Comparison of ENCODE assay signal across 14 mouse cellular contexts in genomic region chr13:73736943-73737342, GRCm38 (mm10). TPM values are rescaled to one million over a fixed set of nuclear protein-coding genes. Genes with fewer than 3 reads are reported as not detected.
A peak's percentile ranks its signal among the peaks of the same experiment; 100 is the strongest.
DNase-seq lines count a peak whose midpoint lies in the region; ATAC-seq lines count a peak whose summit lies in the region.
"Had no signal": no experiment of that assay in that cellular context is flagged by ENCODE, and none has a peak within 500 bp of the region (broad histone marks: within the 10 kb centered on the region; RNA-seq: fewer than 3 reads in every experiment).

No protein-coding gene starts in this region.

- no peak overlapping the region for H3K4me2 ChIP-seq in midbrain, embryonic 13.5 days (replicated peaks)
- H3K4me2 ChIP-seq: liver, embryonic 13.5 days had no signal

- H3K4me1 ChIP-seq in midbrain, embryonic 13.5 days (replicated peaks), result peaks cover 9% of the 10 kb centered on the region

- H3K9ac ChIP-seq in midbrain, embryonic 13.5 days (replicated peaks), result no peak overlapping the region
- H3K9ac ChIP-seq: liver, embryonic 13.5 days had no signal

- 82% methylated on average over 3 of the region's 3 CpGs for WGBS in midbrain, embryonic 13.5 days

- no peaks in the 10 kb centered on the region for H3K9me3 ChIP-seq in midbrain, embryonic 13.5 days
- H3K9me3 ChIP-seq: liver, embryonic 13.5 days had no signal

- H3K27ac ChIP-seq in midbrain, embryonic 13.5 days, result no peak overlapping the region
- H3K27ac ChIP-seq: liver, embryonic 13.5 days had no signal

- peak; percentile 58 to 67 for DNase-seq in lung, adult 18-20 months
- DNase-seq in lung, postnatal 14 days, result no peak
- DNase-seq in T-cell, adult 2 months (ENCODE audit: low spot score), result peak; percentile 86
- peak; percentile 64 for DNase-seq in thymus, postnatal 4 days
- DNase-seq in kidney, adult 11 months, result no peak
- DNase-seq: cerebellum, adult 11-12 months; heart, postnatal 14 days; liver, embryonic 13.5 days had no signal

- no peak overlapping the region for H3K4me3 ChIP-seq in midbrain, embryonic 13.5 days (replicated peaks)
- H3K4me3 ChIP-seq: liver, embryonic 13.5 days; megakaryocyte, embryonic 14.5 days had no signal

- ATAC-seq in megakaryocyte, adult 5-6 weeks (ENCODE audit: poor library complexity, severe bottlenecking), result peak; percentile 55
- ATAC-seq in midbrain, embryonic 13.5 days, result no peak
- ATAC-seq: intestine, embryonic 16.5 days had no signal

- H3K36me3 ChIP-seq in midbrain, embryonic 13.5 days, result no peaks in the 10 kb centered on the region
- H3K36me3 ChIP-seq: liver, embryonic 13.5 days had no signal

- H3K27me3 ChIP-seq in midbrain, embryonic 13.5 days, result peaks cover 24% of the 10 kb centered on the region

RNA-seq across cellular contexts. Expression of gene Slc12a7, which starts 4.0 kb away (rescaled TPM):
- 3.6 and 8.3 TPM in 2 replicates for total RNA-seq in megakaryocyte, adult 5-6 weeks (2015)
- 2.6 and 4.3 TPM in 2 replicates for total RNA-seq in megakaryocyte, adult 5-6 weeks (2017)
- 16.0 and 18.5 TPM in 2 replicates for polyA plus RNA-seq in midbrain, embryonic 13.5 days (2015; fragmentation: Nextera tagmentation; extraction: Ambion mirVana)

RNA-seq across cellular contexts. Expression of gene Slc6a19, which starts 32.3 kb away (rescaled TPM):
- 0.34 TPM in 1 of 2 replicates, not detected in the other for total RNA-seq in megakaryocyte, adult 5-6 weeks (2015)
- total RNA-seq in megakaryocyte, adult 5-6 weeks (2017), result 0.04 TPM in 1 of 2 replicates, not detected in the other
- 0.06 and 0.09 TPM in 2 replicates for polyA plus RNA-seq in midbrain, embryonic 13.5 days (2015; fragmentation: Nextera tagmentation; extraction: Ambion mirVana)

RNA-seq across cellular contexts. Expression of gene Slc6a18, which starts 59.1 kb away (rescaled TPM):
- total RNA-seq in megakaryocyte, adult 5-6 weeks (2015), result not detected in 2 replicates
- total RNA-seq in megakaryocyte, adult 5-6 weeks (2017), result not detected in 2 replicates
- polyA plus RNA-seq in midbrain, embryonic 13.5 days (2015; fragmentation: Nextera tagmentation; extraction: Ambion mirVana), result not detected in 2 replicates
- total RNA-seq: heart, postnatal 14 days; left cerebral cortex, postnatal 25 days had no signal
- polyA plus RNA-seq: frontal cortex, adult 2 months; intestine, embryonic 16.5 days; liver, embryonic 13.5 days had no signal

Comparison
In these comparisons a context has a peak if more than half of its experiments do, and no peak if none do; other contexts are left out.
1. DNase-seq: peak in lung, adult 18-20 months (2 of 2), T-cell, adult 2 months (single experiment) and thymus, postnatal 4 days (single experiment); none in lung, postnatal 14 days (single experiment) and kidney, adult 11 months (single experiment).